Mouse (Mus musculus) kidney, adult 2 months (tissue): ENCODE data around the gene Galnt10.

Experiments
- CTCF ChIP-seq: fragments of 200-500 bp; conservative IDR thresholded peaks from 2 replicates; pipeline ENCODE4 v1.5.1; 2011; ENCODE audit warnings: low read depth, mild to moderate bottlenecking, control low read depth, low read length, moderate library complexity, mixed read lengths; ENCODE audit not compliant: insufficient read depth, insufficient read length
- POLR2A ChIP-seq: fragments of 200-500 bp; IDR thresholded peaks from one replicate; pipeline ENCODE4 v1.6.1; 2011; ENCODE audit warnings: low read depth, low read length, control low read depth

- no peak for TF ChIP-seq CTCF
- TF ChIP-seq POLR2A, result no peak
Measured at GRCm38 (mm10) chr11:57654977-57655397, 9.7 kb downstream of the Galnt10 start.
